Mouse (Mus musculus) frontal cortex, postnatal 10 days (tissue): ENCODE measurements around the gene Zfp646.

ENCODE experiments used
- DNase-seq, 2 experiments: peaks; one replicate each; pipeline ENCODE4 v3.0.0; 2022; ENCODE audit warnings: low spot score in 2 of 2, mixed read lengths in 1 of 2

Zfp646 gene

GRCm38 (mm10) chr7:127919290-127919689 lies 43.3 kb downstream of the Zfp646 start:
- no peak for DNase-seq

- DNase-seq, result no peak
Measured at GRCm38 (mm10) chr7:127921516-127921915, 45.5 kb downstream of the Zfp646 start.

GRCm38 (mm10) chr7:127922451-127923275 lies 46.6 kb downstream of the Zfp646 start:
- DNase-seq, result no peak

- DNase-seq, result no peak
Measured at GRCm38 (mm10) chr7:127923714-127924113, 47.7 kb downstream of the Zfp646 start.

- DNase-seq, result no peak
Measured at GRCm38 (mm10) chr7:127925252-127925651, 49.2 kb downstream of the Zfp646 start.

- no peak for DNase-seq
Measured at GRCm38 (mm10) chr7:127926066-127926465, 50.0 kb downstream of the Zfp646 start.

- DNase-seq, result no peak
Measured at GRCm38 (mm10) chr7:127926846-127927245, 50.8 kb downstream of the Zfp646 start.

GRCm38 (mm10) chr7:127927726-127928125 lies 51.7 kb downstream of the Zfp646 start:
- no peak for DNase-seq

GRCm38 (mm10) chr7:127928596-127928995 lies 52.6 kb downstream of the Zfp646 start:
- DNase-seq, result no peak

GRCm38 (mm10) chr7:127929923-127930322 lies 53.9 kb downstream of the Zfp646 start, which contains the start of gene Prss8:
Prss8 (minus strand) TSS chr7:127930104.
- DNase-seq, result no peak

- no peak for DNase-seq
Measured at GRCm38 (mm10) chr7:127930636-127931035, 54.6 kb downstream of the Zfp646 start.

GRCm38 (mm10) chr7:127931351-127932135 lies 55.5 kb downstream of the Zfp646 start:
- DNase-seq, result no peak

GRCm38 (mm10) chr7:127932273-127933031 lies 56.4 kb downstream of the Zfp646 start:
- DNase-seq, result no peak

GRCm38 (mm10) chr7:127934075-127934474 lies 58.1 kb downstream of the Zfp646 start:
- no peak for DNase-seq

- peak; percentile 90 to 93 for DNase-seq
Measured at GRCm38 (mm10) chr7:127935028-127935722, 59.2 kb downstream of the Zfp646 start.
